Mouse (Mus musculus) right cerebral cortex, adult 2 months (tissue): ENCODE measurements at regions not wholly inside any gene's neighbourhood (a gene's known extent, or its start where the extent isn't known, plus 50 kb on each side); places are given as distances from the start of the nearest gene placed in this dataset.

Experiments used
- DNase-seq, 2 experiments: peaks; one replicate each; pipeline ENCODE4 v3.0.0; 2021 to 2022; ENCODE audit warnings: low spot score in 2 of 2

GRCm38 (mm10) chr1:181299826-181300225 lies 52.6 kb upstream of the Cnih3 start:
- DNase-seq = no peak

- no peak for DNase-seq
These were observed 50.3 kb upstream of the Cnih3 start for GRCm38 (mm10) chr1:181302151-181302550.
